Mouse (Mus musculus) megakaryocyte, embryonic 14.5 days (primary cell): ENCODE results near the gene Cd40. TPM values are rescaled to one million over a fixed set of nuclear protein-coding genes. Genes with fewer than 3 reads are reported as not detected.
A peak's percentile ranks its signal among the peaks of the same experiment; 100 is the strongest.

Experiments
- H3K27me3 ChIP-seq: replicated peaks from 2 replicates; pipeline ENCODE3; 2012; ENCODE audit warnings: inconsistent platforms
- H3K36me3 ChIP-seq: replicated peaks from 2 replicates; pipeline ENCODE3; 2012; ENCODE audit warnings: low read length, inconsistent platforms, mixed read lengths
- H3K4me1 ChIP-seq: 2 replicates; pipeline ENCODE4 v1.6.1; 2012; ENCODE audit warnings: inconsistent platforms
- H3K4me3 ChIP-seq: replicated peaks from 2 replicates; pipeline ENCODE3; 2012; ENCODE audit warnings: moderate library complexity, mild to moderate bottlenecking, inconsistent platforms
- H3K9me3 ChIP-seq: 2 replicates; pipeline ENCODE4 v1.6.1; 2012; ENCODE audit warnings: inconsistent platforms
- FLI1 ChIP-seq: IDR thresholded peaks from 2 replicates; pipeline ENCODE4 v1.6.1; 2012; ENCODE audit warnings: low read length, inconsistent platforms, mixed read lengths
- GATA1 ChIP-seq: IDR thresholded peaks from 3 replicates; pipeline ENCODE4 v1.6.1; 2012; ENCODE audit warnings: mixed read lengths, low read length, inconsistent platforms, borderline replicate concordance
- polyA plus RNA-seq: library from polyadenylated mRNA; stranded (reverse); fragments of >175 nt; gene quantifications from 2 replicates; pipeline ENCODE4 v1.2.3, GENCODE M21; 2012; ENCODE audit warnings: low replicate concordance; ENCODE audit not compliant: insufficient read depth

Cd40 gene
- polyA plus RNA-seq, result 0.12 TPM in 1 of 2 replicates, not detected in the other

DNA sequence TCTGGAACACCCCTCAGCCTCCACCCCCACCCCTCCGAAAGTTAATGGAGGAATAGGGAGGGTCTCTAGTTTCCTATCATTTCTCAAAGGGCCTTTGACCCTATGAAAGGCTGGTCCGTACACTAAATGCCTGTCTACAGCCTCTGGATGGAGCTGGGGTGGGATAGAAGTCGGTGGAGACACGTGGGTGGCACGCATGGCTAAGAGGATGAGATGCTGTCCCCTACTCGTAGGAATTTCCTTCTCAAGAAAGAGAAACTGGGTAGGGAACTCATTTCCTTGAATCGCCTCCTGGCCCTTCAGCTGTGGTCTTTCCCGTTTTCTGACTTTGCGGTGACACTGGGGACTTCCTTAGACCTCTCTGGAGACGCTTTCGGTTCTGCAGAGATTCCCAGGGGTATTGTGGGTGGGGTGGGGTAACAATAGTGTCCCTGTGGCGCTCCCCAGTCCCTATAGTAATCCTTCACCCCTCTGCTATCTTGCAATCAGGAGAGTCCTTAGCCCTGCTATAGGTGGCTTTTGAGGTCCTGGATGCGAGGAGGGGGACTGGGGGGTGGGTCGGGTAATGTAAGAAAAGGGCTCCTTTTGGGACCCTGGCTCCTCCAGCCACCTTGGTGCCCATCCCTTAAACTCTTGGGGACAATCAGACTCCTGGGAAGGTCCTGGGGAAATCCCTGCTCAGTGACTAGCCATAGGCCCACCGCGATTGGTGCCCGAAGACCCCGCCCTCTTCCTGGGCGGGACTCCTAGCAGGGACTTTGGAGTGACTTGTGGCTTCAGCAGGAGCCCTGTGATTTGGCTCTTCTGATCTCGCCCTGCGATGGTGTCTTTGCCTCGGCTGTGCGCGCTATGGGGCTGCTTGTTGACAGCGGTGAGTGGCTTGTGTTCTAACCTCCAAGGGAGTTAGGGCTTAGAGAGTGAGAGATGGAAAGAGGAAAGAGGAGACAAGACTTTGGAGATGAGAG lies at the start of gene Cd40:
Gene Cd40, plus strand, starts transcription at position 740 of the 965 bp plus-strand sequence.
- peak within 1 kb of the TSS; percentile 72 for H3K4me3 ChIP-seq
- no peak for TF ChIP-seq GATA1

GRCm38 (mm10) chr2:165006813-165007212 lies 48.6 kb upstream of the Cd40 start:
- no peaks in the 10 kb centered on the region for H3K9me3 ChIP-seq
- H3K36me3 ChIP-seq, result peaks cover 99% of the 10 kb centered on the region
- TF ChIP-seq FLI1, result no peak
- no peak for TF ChIP-seq GATA1
- no peaks in the 10 kb centered on the region for H3K27me3 ChIP-seq
- no peaks in the 10 kb centered on the region for H3K4me1 ChIP-seq
- H3K4me3 ChIP-seq, result no peak overlapping the region

More for the DNA sequence above, at the start of gene Cd40:
- H3K36me3 ChIP-seq, result no peaks in the 10 kb centered on the region
- H3K27me3 ChIP-seq, result peaks cover 80% of the 10 kb centered on the region
- peaks cover 14% of the 10 kb centered on the region for H3K4me1 ChIP-seq
- H3K9me3 ChIP-seq, result peaks cover 19% of the 10 kb centered on the region

DNA sequence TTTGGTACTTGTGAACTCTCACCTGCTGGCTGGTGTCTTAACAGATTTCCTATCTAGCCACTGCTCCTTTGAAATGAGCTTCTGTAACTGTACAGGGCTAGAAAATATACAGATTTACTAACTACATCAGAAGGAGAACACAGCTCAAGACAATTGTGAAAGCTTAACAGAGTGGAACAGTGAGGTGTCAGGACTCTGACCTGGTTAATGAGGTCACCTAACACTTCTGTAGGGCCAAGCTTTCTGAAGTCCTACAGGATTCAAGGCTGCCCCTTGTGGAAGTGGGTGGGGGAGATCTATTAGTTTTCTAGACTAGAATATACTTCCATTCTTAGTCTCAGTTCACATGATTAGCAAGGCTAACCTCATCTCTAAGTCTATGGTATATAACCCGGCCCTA lies 47.4 kb upstream of the Cd40 start:
- H3K36me3 ChIP-seq, result peaks cover 98% of the 10 kb centered on the region
- no peaks in the 10 kb centered on the region for H3K4me1 ChIP-seq
- no peaks in the 10 kb centered on the region for H3K27me3 ChIP-seq
- no peak for TF ChIP-seq FLI1
- TF ChIP-seq GATA1, result no peak
- H3K4me3 ChIP-seq, result no peak overlapping the region
- H3K9me3 ChIP-seq, result no peaks in the 10 kb centered on the region

GRCm38 (mm10) chr2:165009161-165009560 lies 46.3 kb upstream of the Cd40 start:
- TF ChIP-seq GATA1, result no peak
- TF ChIP-seq FLI1, result no peak
- H3K36me3 ChIP-seq, result peaks cover 91% of the 10 kb centered on the region
- no peaks in the 10 kb centered on the region for H3K4me1 ChIP-seq
- H3K4me3 ChIP-seq, result no peak overlapping the region
- H3K27me3 ChIP-seq, result no peaks in the 10 kb centered on the region
- H3K9me3 ChIP-seq, result no peaks in the 10 kb centered on the region

DNA sequence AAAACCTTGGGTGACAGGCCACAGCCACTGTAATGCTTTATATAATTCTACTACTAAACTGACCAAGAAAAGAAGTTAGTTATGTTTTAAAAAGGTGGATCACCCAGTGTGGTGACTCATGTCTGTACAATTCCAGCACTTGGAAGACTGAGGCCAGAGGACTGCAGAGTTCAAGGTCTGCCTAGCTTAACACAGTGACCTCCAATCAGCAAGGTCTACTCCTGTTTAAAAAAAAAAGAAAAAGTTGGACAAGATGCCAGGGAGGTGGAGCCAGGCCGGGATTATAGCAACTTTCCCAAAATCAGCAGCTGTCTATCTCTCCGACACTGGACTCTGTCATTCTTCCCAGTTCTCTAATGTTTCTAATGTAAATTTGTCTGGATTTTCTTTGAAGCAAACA lies 45.8 kb upstream of the Cd40 start:
- Histone ChIP-seq H3K4me3 (no peak overlapping the region), H3K36me3 (peaks cover 89% of the 10 kb centered on the region), H3K9me3 (no peaks in the 10 kb centered on the region), H3K4me1 (peaks cover 4% of the 10 kb centered on the region), H3K27me3 (no peaks in the 10 kb centered on the region)
- TF ChIP-seq FLI1, result no peak
- TF ChIP-seq GATA1, result no peak

- Histone ChIP-seq H3K4me3 (no peak overlapping the region), H3K36me3 (peaks cover 82% of the 10 kb centered on the region), H3K4me1 (peaks cover 12% of the 10 kb centered on the region), H3K9me3 (no peaks in the 10 kb centered on the region), H3K27me3 (no peaks in the 10 kb centered on the region)
- TF ChIP-seq GATA1 (no peak), FLI1 (no peak)
Measured at GRCm38 (mm10) chr2:165010351-165010750, 45.1 kb upstream of the Cd40 start.

GRCm38 (mm10) chr2:165014935-165015334 lies 40.5 kb upstream of the Cd40 start:
- peaks cover 59% of the 10 kb centered on the region for H3K36me3 ChIP-seq
- H3K4me1 ChIP-seq, result peaks cover 26% of the 10 kb centered on the region

DNA sequence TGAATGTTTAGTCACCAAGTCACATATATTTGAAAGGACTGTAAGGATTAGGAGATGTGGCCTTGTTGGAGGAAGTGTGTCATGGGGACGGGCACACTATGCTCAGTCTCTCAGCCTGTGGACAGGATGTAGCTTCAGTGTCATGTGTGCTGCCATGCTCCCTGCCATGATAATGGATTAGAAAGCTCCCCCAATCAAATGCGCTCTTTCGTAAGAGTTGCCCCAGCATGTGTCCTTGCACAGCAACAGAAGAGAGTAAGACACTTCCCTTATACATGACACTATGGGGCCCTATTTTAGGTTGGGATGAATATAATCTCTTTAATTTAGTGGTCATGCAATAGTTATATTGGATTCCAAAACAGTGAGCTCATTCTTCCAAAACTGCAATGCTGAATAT lies 34.9 kb upstream of the Cd40 start:
- Histone ChIP-seq H3K27me3 (no peaks in the 10 kb centered on the region), H3K9me3 (no peaks in the 10 kb centered on the region), H3K4me1 (peaks cover 20% of the 10 kb centered on the region), H3K4me3 (no peak overlapping the region), H3K36me3 (peaks cover 46% of the 10 kb centered on the region)
- TF ChIP-seq GATA1, result no peak
- no peak for TF ChIP-seq FLI1

More at GRCm38 (mm10) chr2:165014935-165015334, 40.5 kb upstream of the Cd40 start:
- H3K9me3 ChIP-seq, result no peaks in the 10 kb centered on the region
- H3K4me3 ChIP-seq, result no peak overlapping the region
- TF ChIP-seq FLI1 (no peak), GATA1 (no peak)
- H3K27me3 ChIP-seq, result no peaks in the 10 kb centered on the region

DNA sequence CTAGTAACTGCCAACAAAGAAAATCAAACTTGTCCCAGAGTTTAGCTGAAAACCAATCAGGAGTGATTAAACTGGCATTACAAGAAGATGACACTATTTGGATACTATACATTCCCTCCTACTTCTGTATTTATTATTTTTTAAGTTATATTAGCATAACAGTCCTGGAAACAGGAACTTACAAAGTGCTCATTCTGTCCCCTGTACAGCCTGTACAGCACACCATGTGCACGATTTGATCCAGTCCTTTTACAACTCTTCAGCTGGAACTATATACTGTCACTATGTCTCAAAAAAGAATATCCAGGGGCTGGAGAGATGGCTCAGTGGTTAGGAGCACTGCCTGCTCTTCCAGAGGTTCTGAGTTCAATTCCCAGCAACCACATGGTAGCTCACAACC lies 28.3 kb upstream of the Cd40 start:
- H3K36me3 ChIP-seq, result peaks cover 12% of the 10 kb centered on the region
- H3K9me3 ChIP-seq, result no peaks in the 10 kb centered on the region
- TF ChIP-seq GATA1, result no peak

DNA sequence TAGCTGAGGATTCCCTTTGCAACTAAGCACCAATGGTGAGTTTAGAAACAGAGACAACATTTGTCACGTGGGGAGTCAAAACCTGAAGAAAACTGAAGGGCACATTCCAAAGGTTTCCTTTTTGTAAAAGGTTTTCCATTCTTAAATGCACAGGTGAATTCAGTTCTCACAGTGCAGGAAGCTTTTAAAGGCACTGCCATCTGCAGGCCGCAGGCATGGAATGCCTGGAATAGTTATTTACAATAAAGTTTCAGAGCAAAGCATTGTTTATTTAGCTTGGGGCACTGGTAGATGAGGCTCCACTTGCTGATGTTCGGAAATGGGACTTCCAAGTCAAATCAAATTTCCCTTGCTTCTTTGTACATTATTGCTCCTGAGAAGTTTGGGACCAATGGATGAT lies 22.9 kb upstream of the Cd40 start:
- H3K4me1 ChIP-seq, result peaks cover 33% of the 10 kb centered on the region
- peaks cover 3% of the 10 kb centered on the region for H3K36me3 ChIP-seq
- no peak for TF ChIP-seq GATA1
- TF ChIP-seq FLI1, result no peak
- no peak overlapping the region for H3K4me3 ChIP-seq
- H3K27me3 ChIP-seq, result peaks cover 8% of the 10 kb centered on the region
- H3K9me3 ChIP-seq, result no peaks in the 10 kb centered on the region

More for the DNA sequence above, 28.3 kb upstream of the Cd40 start:
- H3K27me3 ChIP-seq, result no peaks in the 10 kb centered on the region
- no peak overlapping the region for H3K4me3 ChIP-seq
- H3K4me1 ChIP-seq, result peaks cover 15% of the 10 kb centered on the region; the same call in 1 of the 2 replicates
